Mouse (Mus musculus) urinary bladder, adult 18-20 months (tissue): ENCODE measurements around the gene Lgals9.
A peak's percentile ranks its signal among the peaks of the same experiment; 100 is the strongest.

Source experiments
- DNase-seq, 2 experiments: peaks; one replicate each; pipeline ENCODE4 v3.0.0; 2022; ENCODE audit warnings: low spot score in 2 of 2, mixed read lengths in 2 of 2

Gene Lgals9

DNA sequence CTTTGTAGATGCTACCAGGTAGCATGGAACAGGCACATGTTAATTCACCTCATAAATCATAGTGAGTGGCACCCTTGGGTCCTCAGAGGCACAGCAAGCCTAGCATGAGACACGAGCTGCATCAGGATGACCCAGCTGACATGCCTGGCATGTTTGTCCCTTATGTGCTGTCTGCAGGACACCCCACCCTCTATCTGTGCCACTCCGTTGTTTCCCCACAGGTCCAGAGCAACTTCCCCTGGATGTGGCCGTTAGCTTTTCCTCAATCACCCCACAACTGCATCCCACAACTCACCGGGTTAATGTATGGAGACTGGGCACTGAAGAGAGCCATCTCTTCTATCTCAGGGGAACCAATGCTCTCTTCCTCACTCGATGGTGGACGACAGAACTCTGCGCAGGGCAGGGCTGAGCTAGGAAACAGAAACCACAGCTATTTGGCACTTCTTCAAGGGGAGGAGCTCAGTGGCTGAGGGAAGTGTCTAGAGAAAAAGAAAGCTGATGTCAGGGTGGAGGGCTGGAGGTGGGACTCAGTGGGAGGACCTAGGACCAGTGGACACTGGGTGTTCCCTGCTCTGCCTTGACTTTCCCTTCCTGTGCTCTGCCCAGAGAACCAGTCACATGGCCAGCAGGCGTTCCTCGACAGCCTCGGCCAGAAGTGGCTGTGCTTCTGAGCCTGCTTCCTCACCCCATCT, at the start of gene Lgals9:
Gene Lgals9 (minus strand): TSS at position 464 of the 695 bp plus-strand sequence.
- DNase-seq = peak; percentile 21 to 74

DNA sequence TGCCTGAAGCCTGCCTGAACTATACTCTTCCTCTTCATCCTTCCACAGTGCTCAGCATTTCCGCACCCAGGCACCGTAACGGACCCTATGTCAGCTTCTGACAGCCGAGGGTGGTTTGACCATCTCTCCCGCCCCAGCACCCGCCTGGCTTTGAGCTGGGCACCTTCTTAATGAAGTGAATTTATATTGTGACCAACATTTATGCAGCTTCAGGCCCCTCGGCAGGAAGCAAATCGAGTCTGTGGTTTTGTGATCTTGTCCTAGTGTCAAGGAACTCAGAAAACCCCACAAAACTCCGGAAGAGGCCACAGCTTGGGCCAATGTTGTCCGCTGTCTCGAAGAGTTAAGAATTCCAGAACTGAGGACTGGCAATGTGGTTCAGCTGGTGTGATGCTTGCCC, 48.9 kb upstream of the Lgals9 start:
- DNase-seq = no peak

DNA sequence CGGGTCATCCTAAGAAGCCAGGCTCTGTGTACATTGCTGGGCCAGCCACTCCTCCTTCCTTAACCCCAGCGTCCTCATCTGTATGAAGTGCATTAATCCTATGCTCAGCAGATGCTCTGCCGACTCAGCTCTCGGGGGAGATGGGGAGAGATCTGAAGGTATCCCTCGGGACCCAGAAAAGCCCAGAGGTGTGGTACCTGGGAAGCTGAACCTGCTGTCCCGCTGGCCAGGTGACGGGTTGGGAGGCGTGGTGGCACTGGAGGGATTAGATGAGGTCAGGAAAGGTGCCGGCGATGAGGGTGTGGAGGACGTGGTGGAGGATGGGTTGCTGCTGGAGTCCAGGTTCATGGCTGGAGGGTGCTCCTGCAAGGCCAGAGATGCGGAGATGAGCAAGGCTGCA, 48.3 kb upstream of the Lgals9 start:
- DNase-seq = no peak

DNA sequence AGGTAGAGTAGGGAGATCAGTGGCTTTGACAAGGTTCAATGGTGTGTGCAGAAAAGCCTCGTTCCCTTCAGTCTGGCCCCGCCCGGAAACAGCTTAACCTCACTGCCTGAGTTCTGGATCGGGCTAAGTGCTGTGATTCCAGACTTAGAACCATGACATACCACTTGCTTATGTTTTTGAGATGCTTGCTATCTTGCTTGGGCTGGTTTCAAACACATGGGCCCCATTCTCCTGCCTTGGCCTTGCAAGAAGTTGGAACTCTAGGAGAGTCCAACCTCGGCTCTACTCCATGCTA, 46.7 kb upstream of the Lgals9 start:
- DNase-seq = no peak

DNA sequence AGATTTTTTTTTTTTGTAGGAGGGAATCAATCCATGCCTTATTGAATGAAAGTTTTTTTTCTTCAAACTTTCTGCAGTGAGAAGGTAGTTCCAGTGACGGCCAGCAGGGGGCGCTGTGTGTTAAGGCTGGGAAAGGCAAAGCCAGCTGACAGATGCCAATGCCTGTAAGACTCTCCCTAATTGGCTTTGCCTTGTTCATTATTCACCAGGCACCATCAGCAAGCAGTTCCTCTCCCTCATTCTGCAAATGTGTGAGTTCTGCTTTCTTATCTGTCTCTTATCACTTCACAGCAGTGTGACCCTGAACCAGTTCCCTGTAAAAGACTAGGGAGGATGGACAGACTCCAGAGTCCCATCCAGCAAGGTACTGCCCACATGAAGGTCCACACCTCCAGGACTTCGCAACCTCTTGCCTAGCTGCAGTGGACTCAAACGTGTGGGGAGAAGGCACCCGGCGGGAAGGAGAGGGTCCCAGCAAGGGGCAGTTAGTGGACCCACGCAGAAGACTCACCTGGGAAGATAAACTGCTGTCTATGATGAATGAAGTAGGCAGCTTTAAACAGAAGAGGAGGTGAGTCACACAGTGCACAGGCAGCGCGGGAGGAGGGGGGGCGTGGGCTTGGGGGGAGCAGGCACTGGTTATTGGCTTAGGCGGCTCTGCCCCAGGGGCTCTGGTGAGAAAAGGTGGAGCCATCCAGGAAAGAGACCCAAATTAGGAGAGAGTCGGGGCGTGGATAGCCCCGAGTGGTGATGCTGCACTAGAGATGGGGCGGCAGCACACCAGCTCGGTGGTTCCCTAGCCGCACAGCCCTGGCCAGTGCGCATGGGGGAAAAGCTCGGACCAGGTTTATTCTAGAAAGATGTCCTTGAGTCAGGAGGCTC, 46.1 kb upstream of the Lgals9 start:
- DNase-seq = peak; percentile 82 to 87

DNA sequence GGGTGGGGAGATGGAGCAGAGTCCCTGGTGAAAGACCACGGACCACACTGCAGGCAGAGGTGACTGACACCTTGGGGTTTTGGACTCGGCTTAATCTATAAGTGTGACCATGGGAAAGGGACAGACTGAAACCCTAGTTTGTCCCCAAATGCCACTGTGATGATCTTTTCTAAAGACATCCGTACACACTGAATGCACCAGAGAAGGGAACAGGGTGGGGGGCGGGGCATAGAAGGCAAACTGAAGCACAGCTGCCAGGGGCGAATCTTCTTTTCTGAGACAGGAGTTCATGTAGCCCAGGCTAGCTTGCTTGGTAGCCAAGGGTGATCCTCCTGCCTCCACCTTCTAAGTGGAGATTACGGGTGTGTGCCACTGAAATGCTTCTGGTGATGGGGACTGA, 39.0 kb upstream of the Lgals9 start:
- no peak for DNase-seq

DNA sequence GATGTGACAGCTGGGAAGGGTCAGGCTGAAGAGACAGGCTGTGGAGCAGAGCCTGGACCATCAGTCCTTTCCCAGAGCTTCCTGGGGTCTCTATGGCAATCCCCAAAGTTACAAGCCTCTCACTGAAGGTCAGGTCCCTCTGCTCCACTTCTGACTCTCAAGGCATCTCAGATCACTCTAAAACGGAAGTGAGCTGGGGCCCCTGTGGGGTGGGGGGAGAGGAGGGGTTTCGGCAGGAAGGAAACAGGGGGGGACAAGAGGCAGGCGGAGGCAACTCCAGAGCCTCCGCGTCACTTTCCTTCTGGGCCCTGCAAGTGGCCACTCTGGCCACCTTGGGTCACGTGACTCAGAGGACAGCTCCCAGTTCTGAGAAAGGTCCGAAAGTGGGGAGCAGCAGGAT, 38.6 kb upstream of the Lgals9 start:
- DNase-seq = no peak

DNA sequence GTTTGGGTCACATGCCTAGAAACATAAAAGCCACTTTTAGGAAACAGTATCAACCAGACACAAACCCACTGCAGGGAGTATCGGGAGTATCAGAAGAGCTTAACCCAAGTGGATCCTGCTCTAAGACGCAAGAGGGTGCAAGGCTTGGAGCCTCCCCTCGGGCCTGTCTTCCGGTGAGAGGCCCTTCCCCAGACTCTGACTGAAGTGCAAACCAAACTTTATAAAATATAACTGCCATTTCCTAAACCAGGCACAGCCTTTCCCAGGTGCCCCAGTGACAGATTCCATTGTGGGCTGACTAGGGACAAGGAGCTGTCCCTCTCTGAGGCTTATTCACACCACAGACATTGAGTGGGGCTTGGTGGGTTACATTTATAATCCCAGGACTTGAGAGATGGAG, 38.1 kb upstream of the Lgals9 start:
- DNase-seq = no peak

DNA sequence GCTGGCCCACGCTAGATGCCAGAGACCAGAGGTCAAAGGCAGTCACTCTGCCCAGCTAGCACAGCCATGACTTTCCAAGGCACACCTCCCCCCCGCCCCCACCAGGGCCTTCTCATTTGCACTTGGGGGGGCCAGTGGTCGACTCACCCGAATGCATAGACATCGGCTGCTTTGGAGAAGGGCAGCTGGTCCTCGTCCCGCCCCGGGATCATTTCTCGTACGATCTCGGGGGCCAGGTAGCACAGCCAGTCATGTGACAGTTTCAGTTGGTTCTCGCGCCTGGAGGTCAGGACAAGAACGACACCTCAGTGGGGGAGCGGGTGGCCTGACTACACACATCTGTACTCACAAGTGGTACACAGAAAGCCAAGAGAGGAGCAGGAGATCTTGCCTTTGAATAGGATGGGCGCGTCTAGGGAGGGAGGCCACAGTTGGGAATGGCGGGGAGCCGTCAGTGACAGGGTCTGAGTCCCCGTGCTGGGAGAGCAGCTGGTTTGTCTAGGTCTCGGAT, 35.8 kb upstream of the Lgals9 start:
- DNase-seq = no peak

DNA sequence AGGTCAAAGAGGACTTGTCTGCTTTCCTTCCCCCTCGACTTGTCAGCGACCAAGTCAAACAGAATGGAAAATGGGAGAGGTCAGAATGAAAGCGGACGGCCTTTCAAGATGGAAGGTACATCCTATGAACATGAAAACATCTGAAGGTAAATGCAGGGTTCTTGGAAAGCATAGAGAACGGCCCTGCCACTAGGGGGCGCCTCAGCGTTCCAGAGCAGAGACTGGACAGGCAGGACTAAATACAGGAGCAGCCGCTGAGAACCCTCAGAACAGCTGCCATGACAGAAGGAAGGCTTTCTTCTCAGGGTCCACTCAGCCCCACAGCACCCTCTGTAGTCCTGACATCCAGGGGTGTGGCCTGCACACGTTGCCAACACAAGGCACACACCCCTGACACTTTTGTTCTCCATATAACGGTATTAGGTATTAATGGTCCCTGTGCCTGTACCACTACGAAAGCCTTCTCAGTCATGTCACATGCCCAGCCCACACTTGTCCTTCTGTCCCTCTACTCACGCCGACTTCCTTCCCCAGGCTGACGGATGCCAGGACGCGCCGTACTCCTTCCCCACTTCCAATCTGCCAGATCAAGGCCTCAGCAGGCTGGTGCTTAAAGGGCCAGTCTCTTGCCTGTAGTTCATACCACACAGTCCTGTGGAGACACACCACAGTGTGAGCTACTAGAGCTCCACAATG, 35.2 kb upstream of the Lgals9 start:
- DNase-seq = peak in 1 of 2 experiments; percentile 33

DNA sequence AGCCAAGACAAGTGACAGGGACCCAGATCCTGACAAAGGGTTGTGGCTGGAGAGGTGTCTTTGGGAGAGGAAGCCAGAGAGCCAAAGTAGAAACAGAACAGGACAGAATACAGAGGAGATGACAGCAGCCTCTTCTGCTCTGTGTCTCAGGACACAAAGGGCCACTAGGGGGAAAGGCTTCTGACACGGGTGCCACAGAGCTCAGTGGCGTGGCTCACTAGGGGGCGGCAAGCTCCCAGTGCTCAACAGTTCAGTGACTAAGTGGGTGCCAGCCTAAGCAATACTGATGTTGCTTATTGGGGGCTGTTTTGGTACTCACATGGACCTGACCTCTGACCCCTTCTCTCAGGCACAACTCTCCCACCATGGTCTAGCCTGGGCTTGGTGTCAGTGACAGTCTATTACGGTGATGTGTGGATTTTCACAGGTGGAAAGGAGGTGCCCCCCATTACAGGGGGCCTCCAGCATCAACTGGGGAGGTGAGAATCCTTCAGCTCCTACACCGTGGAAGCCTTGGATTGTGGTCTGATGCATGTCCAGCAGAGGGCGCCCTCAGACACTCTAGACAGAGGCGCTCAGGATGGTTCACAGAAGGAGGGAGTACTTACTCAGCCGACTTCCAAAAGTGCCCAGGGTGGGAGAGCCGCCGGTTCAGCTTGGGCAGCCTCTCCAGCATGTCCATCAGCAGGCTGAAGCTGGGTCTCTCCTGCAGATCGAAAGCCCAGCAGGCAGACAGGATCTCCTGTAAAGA, 34.4 kb upstream of the Lgals9 start:
- DNase-seq = peak; percentile 35 to 76

DNA sequence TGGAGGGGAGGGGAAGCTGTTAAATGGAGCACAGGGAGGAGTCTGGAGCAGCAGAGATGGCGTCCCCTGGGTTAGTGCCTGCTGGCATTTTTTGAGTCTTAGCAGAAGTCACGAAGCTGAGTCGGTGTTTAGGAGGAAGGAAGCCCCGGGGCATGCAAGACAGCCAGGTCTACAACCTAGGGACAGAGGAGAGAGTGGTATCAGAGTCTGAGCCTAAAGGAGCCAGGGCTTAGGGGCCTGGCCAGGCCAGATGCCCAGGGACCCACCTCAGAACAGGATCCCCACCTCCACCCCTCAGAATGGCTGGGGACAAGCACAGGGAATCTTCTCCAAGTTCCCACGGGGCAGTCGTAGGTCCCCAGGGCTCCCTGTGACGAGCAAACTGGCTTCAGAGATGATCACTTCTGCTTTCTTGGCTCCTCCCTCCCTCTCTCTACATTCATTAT, 32.4 kb upstream of the Lgals9 start:
- no peak for DNase-seq

DNA sequence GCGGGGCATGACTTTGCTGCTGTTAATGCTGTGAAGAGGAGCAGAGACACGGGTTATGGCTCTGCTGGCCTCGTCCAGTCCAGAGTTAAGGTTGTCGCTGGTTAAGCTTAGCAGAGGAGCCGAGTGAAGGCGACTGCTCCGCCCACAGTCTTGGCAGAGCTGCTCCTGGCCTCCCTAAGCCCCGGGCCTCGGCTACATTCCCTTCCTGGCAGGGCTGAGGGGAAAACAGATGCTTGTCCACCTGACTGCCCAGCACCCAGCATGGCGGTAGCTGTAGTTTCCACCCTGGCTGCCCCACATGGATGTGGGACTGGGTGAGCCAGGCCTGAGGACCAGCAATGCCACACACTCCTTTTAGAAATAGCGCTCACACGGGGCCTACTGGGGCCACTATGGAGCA, 31.5 kb upstream of the Lgals9 start:
- DNase-seq = no peak

DNA sequence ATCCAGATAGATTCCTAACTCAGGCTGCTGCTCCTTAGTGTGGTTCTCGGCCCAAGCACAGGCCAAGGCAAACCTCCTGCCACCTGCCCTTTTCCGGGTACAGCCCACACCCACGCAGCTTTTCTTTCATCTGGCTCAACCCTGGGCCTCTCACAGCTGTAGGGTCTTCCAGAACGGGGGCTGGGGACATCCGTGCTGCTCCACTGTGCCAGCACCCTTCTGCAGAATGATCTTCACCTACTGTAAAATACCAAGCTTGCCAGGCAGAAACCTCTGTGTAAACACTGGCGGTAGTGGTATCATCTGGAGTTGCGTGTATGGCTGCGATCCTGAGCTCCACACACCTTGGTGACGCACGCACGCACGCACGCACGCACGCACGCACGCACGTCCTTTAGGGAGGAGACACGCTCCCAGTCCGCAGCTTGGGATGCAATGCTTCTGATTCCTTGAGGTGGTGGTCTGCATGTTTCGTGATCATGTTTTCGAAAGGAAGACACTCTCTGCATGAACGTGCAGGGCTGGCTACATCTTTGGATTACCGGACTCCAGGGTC, 31.0 kb upstream of the Lgals9 start:
- DNase-seq = no peak

DNA sequence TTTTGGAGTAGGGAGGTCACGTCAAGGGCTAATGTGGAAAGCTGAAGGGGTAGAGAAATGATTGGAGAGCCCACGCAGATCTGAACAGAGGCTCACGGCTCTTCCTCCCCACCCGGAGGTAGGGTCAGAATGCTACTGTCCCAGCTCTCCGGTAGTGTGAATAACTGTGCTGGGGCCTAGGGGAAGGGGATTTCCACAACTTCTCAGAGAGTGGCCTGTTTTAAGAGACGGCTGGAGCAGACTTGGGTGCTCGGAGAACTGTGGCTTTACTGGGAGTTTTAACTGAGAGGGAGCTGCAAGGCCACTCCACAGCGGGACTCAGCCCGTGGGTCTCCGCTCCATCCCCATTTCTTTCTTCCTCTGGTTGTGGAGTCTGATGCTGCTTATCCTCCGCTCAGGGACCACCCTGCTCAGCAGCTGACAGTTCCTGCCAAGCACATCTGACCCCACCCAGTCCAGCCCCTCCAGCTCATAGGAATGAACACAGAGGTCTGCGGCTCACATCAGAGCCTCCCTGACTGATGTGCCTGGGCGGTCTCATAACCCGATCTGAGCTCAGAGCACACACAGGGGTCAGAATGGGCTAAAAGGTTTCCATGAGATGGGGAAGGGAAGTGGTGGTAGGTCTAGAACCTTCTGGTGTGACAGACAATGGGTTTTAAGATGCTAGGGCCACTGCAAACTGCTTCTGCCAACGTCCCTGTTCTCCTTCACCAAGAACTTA, 30.0 kb upstream of the Lgals9 start:
- no peak for DNase-seq

DNA sequence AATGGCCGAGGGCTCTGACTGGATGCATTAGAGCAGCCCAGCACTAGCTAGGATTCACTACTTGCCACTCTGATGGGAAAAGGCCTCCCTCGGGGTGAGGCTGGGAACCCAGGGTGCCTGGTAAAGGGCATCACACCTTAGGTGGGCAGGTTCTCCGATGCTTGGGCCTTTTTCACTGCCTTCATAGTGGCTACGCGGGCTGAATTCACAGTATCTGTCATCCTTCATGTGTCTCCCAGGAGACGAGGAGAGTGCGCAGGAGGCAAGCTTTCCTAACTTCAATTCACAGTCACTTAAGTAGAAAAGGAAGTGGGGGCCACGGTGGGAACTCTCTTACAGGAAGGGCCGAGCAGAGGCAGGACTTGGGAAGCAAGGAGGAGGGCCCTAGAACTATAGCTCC, 29.1 kb upstream of the Lgals9 start:
- DNase-seq = no peak

DNA sequence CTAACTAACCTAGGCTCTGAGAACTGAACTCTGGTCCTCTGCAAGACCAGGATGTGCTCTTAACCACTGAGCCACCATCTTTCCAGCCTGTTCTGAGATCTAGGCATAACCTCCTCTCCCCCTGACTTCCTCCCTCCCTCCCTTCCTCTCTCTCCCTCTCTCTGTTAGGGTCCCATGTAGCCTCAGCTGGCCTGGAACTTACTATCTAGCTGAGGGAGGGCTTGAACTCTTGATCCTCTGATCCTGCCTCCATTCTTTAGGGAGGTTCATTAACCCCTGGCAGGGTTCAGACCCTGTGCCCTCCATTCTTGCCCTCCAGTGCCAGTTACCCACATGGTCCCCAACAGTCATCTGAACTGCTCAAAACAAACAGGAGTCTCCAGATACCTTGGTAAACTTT, 28.3 kb upstream of the Lgals9 start:
- DNase-seq = no peak

DNA sequence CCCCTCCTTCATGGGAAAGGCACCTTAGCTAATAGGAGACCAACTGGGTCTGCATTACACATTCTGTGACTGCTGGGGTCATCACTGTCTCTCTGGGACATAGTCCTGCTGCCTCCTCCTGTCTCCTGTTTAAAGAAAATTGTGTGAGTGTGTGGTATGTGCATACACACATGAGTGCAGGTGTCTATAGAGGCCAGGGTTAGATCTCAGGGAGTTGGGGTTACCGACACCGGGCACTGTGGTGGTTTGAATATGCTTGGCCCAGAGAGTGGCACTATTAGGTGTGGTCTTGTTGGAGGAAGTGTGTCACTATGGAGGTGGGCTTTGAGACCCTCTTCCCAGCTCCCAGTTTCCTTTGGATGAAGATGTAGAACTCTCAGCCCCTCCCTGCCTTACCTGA, 27.8 kb upstream of the Lgals9 start:
- no peak for DNase-seq

DNA sequence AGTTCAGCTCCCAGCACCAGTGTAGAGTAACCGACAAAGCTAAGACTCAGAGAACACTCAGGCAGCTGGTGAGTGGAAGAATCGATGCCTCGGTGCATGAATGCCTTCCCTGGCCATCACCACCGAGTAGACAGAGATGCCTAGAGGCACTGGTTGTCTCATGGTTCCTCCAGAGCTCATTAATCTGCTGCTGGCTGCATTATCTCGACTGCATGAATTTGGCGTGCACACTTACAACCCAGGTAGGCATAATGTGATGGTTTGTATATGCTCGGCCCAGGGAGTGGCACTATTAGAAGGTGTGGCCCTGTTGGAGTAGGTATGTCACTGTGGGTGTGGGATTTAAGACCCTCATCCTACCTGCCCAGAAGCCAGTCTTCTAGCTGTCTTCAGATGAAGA, 24.1 kb upstream of the Lgals9 start:
- DNase-seq = no peak

DNA sequence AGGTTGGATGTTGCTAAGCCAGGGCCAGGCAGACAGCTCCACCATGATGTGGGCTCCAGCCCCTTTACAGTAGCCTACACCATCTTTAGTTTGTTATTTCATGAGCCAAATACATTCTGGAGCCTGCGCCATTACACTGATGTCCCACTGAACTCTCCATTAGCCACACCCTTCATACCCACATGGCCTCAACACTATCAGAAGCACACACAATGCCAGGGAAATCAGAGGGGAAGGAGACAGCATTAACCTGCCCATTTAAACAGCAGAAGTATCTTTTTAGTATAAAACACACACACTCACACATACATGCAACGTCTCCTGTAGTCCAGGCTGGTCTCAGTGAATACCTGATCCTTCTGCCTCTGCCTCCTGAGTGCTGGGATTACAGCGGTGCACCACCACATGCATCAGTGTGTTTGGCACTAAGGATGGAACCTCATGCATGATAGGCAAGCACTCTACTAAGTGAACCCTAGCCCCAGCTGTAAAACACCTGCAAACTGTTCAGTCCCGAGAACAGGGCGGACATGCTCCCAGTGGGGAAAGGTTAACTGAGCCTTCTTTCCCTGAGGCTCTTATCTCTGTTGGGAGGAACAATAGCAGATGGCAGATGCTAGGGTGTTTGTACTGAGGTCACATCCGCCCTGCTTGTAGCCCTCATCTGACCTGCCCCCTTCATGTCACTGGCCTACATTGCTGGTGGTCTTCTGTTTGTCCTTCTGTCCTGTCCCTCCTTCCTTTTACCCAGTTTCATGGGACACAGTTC, 23.4 kb upstream of the Lgals9 start:
- DNase-seq = no peak
